Mouse (Mus musculus) hindbrain, embryonic 14.5 days (tissue): ENCODE data around the gene Wfdc3. TPM values are rescaled to one million over a fixed set of nuclear protein-coding genes. Genes with fewer than 3 reads are reported as not detected.

ENCODE experiments used
- ATAC-seq: fragments of 200-750 bp; cut with Nextera tagmentation; 2 replicates; pipeline ENCODE4 v1.8.0; 2017; ENCODE audit warnings: moderate number of reproducible peaks, mild to moderate bottlenecking, moderate TSS enrichment, moderate library complexity; ENCODE audit not compliant: low FRiP score
- DNase-seq: peaks from one replicate; pipeline ENCODE4 v3.0.0-alpha.2; 2015; ENCODE audit warnings: low spot score
- H3K27ac ChIP-seq: fragments of 300-500 bp; sonication (generic); 2 replicates; pipeline ENCODE4 v1.5.1; 2014; ENCODE audit warnings: mild to moderate bottlenecking, moderate library complexity
- H3K27me3 ChIP-seq: fragments of 300-500 bp; sonication (generic); 2 replicates; pipeline ENCODE4 v1.6.1; 2014; ENCODE audit warnings: mild to moderate bottlenecking, low read length, mixed read lengths; ENCODE audit not compliant: control insufficient read depth, insufficient read depth
- H3K36me3 ChIP-seq: fragments of 300-500 bp; sonication (generic); replicated peaks from 2 replicates; pipeline ENCODE4 v1.6.1; 2014; ENCODE audit not compliant: control insufficient read depth, insufficient read depth
- H3K4me1 ChIP-seq: fragments of 300-500 bp; sonication (generic); replicated peaks from 2 replicates; pipeline ENCODE4 v1.6.1; 2014; ENCODE audit warnings: antibody characterized with exemption, low read length, mixed read lengths; ENCODE audit not compliant: control insufficient read depth, insufficient read depth
- H3K4me2 ChIP-seq: fragments of 300-500 bp; sonication (generic); replicated peaks from 2 replicates; pipeline ENCODE4 v1.6.1; 2014; ENCODE audit warnings: mild to moderate bottlenecking, moderate library complexity
- H3K4me3 ChIP-seq: fragments of 300-500 bp; sonication (generic); replicated peaks from 2 replicates; pipeline ENCODE4 v1.5.1; 2014; ENCODE audit warnings: mild to moderate bottlenecking, low read length
- H3K9ac ChIP-seq: fragments of 300-500 bp; sonication (generic); 2 replicates; pipeline ENCODE4 v1.6.1; 2014
- H3K9me3 ChIP-seq: fragments of 300-500 bp; sonication (generic); 2 replicates; pipeline ENCODE4 v1.6.1; 2016; ENCODE audit warnings: low read length; ENCODE audit not compliant: control insufficient read depth
- WGBS: fragments of 180-500 bp; shearing (Covaris S2); extraction: QIAGEN DNeasy Blood & Tissue Kit; methylation state at CpG from one replicate; pipeline ENCODE4 v1.1.7; 2014; 5-methylcytosine and 5-hydroxymethylcytosine counted together
- polyA plus RNA-seq: library from polyadenylated mRNA; unstranded; fragments of >200 nt; fragmentation: Nextera tagmentation; extraction: Ambion mirVana; gene quantifications from 2 replicates; pipeline ENCODE4 v1.2.1, GENCODE M21; 2014

The Wfdc3 gene
- polyA plus RNA-seq, 1 experiment from 2014 or later, result 1.4 TPM

DNA sequence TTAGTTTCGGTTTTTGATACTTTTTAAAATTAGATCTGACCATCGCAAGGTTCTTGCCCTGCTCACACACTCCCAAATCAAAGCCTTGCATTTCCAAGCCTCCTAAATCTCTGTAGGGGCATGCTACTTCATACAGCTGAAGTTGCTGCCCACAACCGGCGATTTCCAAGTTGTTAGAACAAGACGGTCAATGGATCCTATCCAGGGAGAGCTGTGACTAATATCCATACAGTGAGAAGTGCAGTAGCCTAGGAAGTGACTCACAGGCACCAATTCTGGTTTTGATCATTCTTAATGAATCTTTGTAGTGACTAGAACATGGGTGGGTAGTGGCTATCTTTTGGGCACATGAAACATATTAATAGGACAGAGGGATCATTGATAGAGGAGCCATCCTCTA lies 44.0 kb downstream of the Wfdc3 start:
- DNase-seq (no peak), ATAC-seq (no peak)
- Histone ChIP-seq H3K4me3 (no peak overlapping the region), H3K36me3 (no peaks in the 10 kb centered on the region), H3K4me2 (no peak overlapping the region), H3K9me3 (no peaks in the 10 kb centered on the region), H3K27me3 (no peaks in the 10 kb centered on the region), H3K9ac (no peak overlapping the region), H3K27ac (no peak overlapping the region), H3K4me1 (no peaks in the 10 kb centered on the region)
- 85% methylated on average over 5 of the region's 5 CpGs for WGBS

DNA sequence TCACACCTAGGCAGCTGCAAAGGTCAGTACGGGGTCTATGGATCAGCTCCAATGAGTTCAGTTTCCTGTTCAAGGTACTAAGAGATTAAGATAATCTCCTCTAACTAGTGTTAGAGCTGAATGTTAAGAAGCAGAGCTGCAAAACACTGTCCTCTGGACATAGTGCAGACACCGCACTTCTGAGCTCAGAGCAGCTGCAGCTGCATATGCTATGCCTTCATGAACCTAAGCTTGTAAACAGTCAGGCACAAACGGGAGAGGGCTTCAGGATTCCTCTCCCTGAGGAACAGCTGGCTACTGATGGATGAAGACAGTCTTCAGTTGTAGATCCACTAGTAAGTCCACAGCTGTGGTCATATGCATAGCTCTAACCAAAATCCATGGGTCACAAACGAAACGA lies 44.8 kb downstream of the Wfdc3 start:
- no peak for DNase-seq
- WGBS, result 88% methylated on average over 5 of the region's 5 CpGs
- Histone ChIP-seq H3K4me1 (no peaks in the 10 kb centered on the region), H3K27ac (no peak overlapping the region), H3K4me3 (no peak overlapping the region), H3K4me2 (no peak overlapping the region), H3K27me3 (no peaks in the 10 kb centered on the region), H3K9me3 (no peaks in the 10 kb centered on the region), H3K9ac (no peak overlapping the region), H3K36me3 (no peaks in the 10 kb centered on the region)
- no peak for ATAC-seq

DNA sequence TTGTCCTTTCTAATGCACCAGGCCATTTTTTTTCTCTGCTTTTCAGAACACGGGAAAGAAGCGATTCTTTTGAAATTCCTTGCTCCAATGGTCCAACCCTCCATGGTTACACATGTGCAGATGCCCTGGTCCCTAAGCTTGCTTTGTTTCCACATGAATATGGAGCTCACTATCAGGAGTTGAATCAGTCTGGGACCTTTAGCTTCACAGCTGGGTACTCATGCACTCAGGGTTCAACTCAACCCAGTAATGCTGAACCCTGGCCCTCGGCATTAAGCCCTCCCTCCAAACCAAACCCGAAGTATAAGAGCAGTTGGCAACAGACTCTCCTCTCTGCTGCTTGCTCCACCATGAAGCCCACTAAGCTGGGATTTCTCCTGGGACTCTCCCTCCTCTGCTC lies 47.5 kb downstream of the Wfdc3 start, which contains the start of gene Spint4:
Gene Spint4, plus strand, starts transcription at position 301 of the 400 bp plus-strand sequence.
- no peaks in the 10 kb centered on the region for H3K36me3 ChIP-seq
- no peaks in the 10 kb centered on the region for H3K4me1 ChIP-seq
- H3K9me3 ChIP-seq, result no peaks in the 10 kb centered on the region
- no peak within 1 kb of the TSS for H3K4me3 ChIP-seq
- H3K27me3 ChIP-seq, result no peaks in the 10 kb centered on the region
- DNase-seq (no peak), ATAC-seq (no peak)
- no peak within 1 kb of the TSS for H3K9ac ChIP-seq
- no peak within 1 kb of the TSS for H3K4me2 ChIP-seq
- no peak within 1 kb of the TSS for H3K27ac ChIP-seq
- WGBS, result 70% methylated on average over 4 of the region's 4 CpGs

DNA sequence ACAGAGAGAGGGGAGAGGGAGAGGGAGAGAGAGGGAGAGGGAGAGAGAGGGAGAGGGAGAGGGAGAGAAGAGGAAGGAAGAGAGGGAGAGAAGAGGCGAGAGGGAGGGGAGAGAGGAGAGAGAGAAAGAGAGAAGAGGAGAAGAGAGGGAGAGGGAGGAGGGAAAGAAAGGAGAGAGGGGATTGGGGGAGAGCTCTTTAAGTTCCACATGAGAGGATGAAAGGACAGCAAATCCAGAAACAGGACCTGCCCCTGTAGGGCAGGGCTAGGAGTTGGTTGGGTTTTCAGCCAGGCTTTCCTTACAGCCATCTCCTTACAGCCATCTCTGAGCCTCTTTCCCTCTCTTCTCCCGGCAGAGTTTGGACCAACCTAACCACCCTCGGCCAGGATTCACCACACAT lies 60.9 kb downstream of the Wfdc3 start, which contains the start of gene Wfdc13:
Gene Wfdc13, plus strand, starts transcription at position 301 of the 400 bp plus-strand sequence.
- H3K9me3 ChIP-seq, result no peaks in the 10 kb centered on the region
- no peaks in the 10 kb centered on the region for H3K4me1 ChIP-seq
- H3K27me3 ChIP-seq, result no peaks in the 10 kb centered on the region
- H3K9ac ChIP-seq, result no peak within 1 kb of the TSS
- no peak for DNase-seq
- 84% methylated on average over 3 of the region's 3 CpGs for WGBS
- H3K4me3 ChIP-seq, result no peak within 1 kb of the TSS
- no peak within 1 kb of the TSS for H3K27ac ChIP-seq
- no peak for ATAC-seq
- no peaks in the 10 kb centered on the region for H3K36me3 ChIP-seq
- no peak within 1 kb of the TSS for H3K4me2 ChIP-seq

Other genes with a start within 250 kb of the Wfdc3 start
- gene Pigt, start 248.4 kb downstream of the Wfdc3 start, polyA plus RNA-seq, result 109 and 110 TPM in 2 replicates
- 2.4 and 4.0 TPM in 2 replicates for gene Wfdc2, start 183.5 kb downstream of the Wfdc3 start, polyA plus RNA-seq
- not detected in 2 replicates for gene Spint3, start 172.5 kb downstream of the Wfdc3 start, polyA plus RNA-seq
- 0.25 TPM in 1 of 2 replicates, not detected in the other for gene Wfdc6a, start 160.5 kb downstream of the Wfdc3 start, polyA plus RNA-seq
- gene Eppin, start 152.3 kb downstream of the Wfdc3 start, polyA plus RNA-seq, result not detected in 2 replicates
- not detected in 2 replicates for gene Wfdc6b, start 132.4 kb downstream of the Wfdc3 start, polyA plus RNA-seq
- gene Wfdc8, start 132.3 kb downstream of the Wfdc3 start, polyA plus RNA-seq, result not detected in 2 replicates
- not detected in 2 replicates for gene Wfdc16, start 107.1 kb downstream of the Wfdc3 start, polyA plus RNA-seq
- gene Wfdc10, start 89.9 kb downstream of the Wfdc3 start, polyA plus RNA-seq, result not detected in 2 replicates
- not detected in 2 replicates for gene Wfdc9, start 89.3 kb downstream of the Wfdc3 start, polyA plus RNA-seq
- not detected in 2 replicates for gene Wfdc11, start 71.8 kb downstream of the Wfdc3 start, polyA plus RNA-seq
- 0.26 TPM in 1 of 2 replicates, not detected in the other for gene Wfdc13, start 60.8 kb downstream of the Wfdc3 start, polyA plus RNA-seq
- gene Spint4, start 47.4 kb downstream of the Wfdc3 start, polyA plus RNA-seq, result not detected in 2 replicates
- not detected in 2 replicates for gene Spint5, start 30.6 kb downstream of the Wfdc3 start, polyA plus RNA-seq
- gene Dnttip1, start 52 bp upstream of the Wfdc3 start, polyA plus RNA-seq, result 46.6 and 50.3 TPM in 2 replicates
- gene Ube2c, start 24.0 kb upstream of the Wfdc3 start, polyA plus RNA-seq, result 59.4 and 67.9 TPM in 2 replicates
- 0.39 TPM in 1 of 2 replicates, not detected in the other for gene Tnnc2, start 34.0 kb upstream of the Wfdc3 start, polyA plus RNA-seq
- gene Snx21, start 39.9 kb upstream of the Wfdc3 start, polyA plus RNA-seq, result 33.3 and 40.8 TPM in 2 replicates
- gene Acot8, start 59.0 kb upstream of the Wfdc3 start, polyA plus RNA-seq, result 18.3 and 20.8 TPM in 2 replicates
- 16.4 and 17.0 TPM in 2 replicates for gene Zswim3, start 59.2 kb upstream of the Wfdc3 start, polyA plus RNA-seq
- 25.7 and 26.7 TPM in 2 replicates for gene Zswim1, start 76.8 kb upstream of the Wfdc3 start, polyA plus RNA-seq
- gene Spata25, start 82.6 kb upstream of the Wfdc3 start, polyA plus RNA-seq, result not detected in 2 replicates
- 85.9 and 89.6 TPM in 2 replicates for gene Ctsa, start 86.9 kb upstream of the Wfdc3 start, polyA plus RNA-seq
- gene Neurl2, start 87.5 kb upstream of the Wfdc3 start, polyA plus RNA-seq, result 5.8 and 7.9 TPM in 2 replicates
- gene Pltp, start 111.8 kb upstream of the Wfdc3 start, polyA plus RNA-seq, result 148 and 167 TPM in 2 replicates
- gene Pcif1, start 133.4 kb upstream of the Wfdc3 start, polyA plus RNA-seq, result 72.9 and 74.7 TPM in 2 replicates
- 14.6 and 15.4 TPM in 2 replicates for gene Zfp335, start 165.8 kb upstream of the Wfdc3 start, polyA plus RNA-seq
- 28.8 and 33.2 TPM in 2 replicates for gene Mmp9, start 194.8 kb upstream of the Wfdc3 start, polyA plus RNA-seq
- 62.1 and 73.6 TPM in 2 replicates for gene Slc12a5, start 214.9 kb upstream of the Wfdc3 start, polyA plus RNA-seq